Mouse (Mus musculus): ENCODE measurements around the gene Nt5c.

- TF ChIP-seq POLR2A (IDR thresholded peaks at IDR 0.05; ENCODE audit: borderline replicate concordance, extremely low read depth, insufficient read depth, insufficient read length, poor library complexity, severe bottlenecking) (no peak), CTCF (IDR thresholded peaks at IDR 0.05; ENCODE audit: borderline replicate concordance, extremely low read depth, insufficient read depth, insufficient read length) (no peak)
Observed at GRCm38 (mm10) chr11:115516942-115517341, 25.3 kb upstream of the Nt5c start.

Measured in brain, embryonic 14.5 days (tissue).